Mouse (Mus musculus) forebrain, embryonic 14.5 days (tissue): Measurements from ENCODE around the gene Uhrf1bp1l. TPM values are rescaled to one million over a fixed set of nuclear protein-coding genes. Genes with fewer than 3 reads are reported as not detected.

ENCODE experiments used
- ATAC-seq: fragments of 200-750 bp; cut with Nextera tagmentation; 2 replicates; pipeline ENCODE4 v1.8.0; 2017; ENCODE audit warnings: mild to moderate bottlenecking, moderate library complexity
- DNase-seq: peaks from one replicate; pipeline ENCODE4 v3.0.0-alpha.2; 2015; ENCODE audit warnings: low spot score
- H3K27ac ChIP-seq: fragments of 300-500 bp; sonication (generic); 2 replicates; pipeline ENCODE4 v1.5.1; 2014; ENCODE audit warnings: low read depth, mild to moderate bottlenecking, control low read depth, low read length, moderate library complexity
- H3K27me3 ChIP-seq: fragments of 300-500 bp; sonication (generic); replicated peaks from 2 replicates; pipeline ENCODE4 v1.6.1; 2014; ENCODE audit warnings: low read length, control low read depth, mixed read lengths; ENCODE audit not compliant: control insufficient read depth, insufficient read depth
- H3K36me3 ChIP-seq: fragments of 300-500 bp; sonication (generic); 2 replicates; pipeline ENCODE4 v1.6.1; 2014; ENCODE audit warnings: low read length, control low read depth; ENCODE audit not compliant: control insufficient read depth, insufficient read depth
- H3K4me1 ChIP-seq: fragments of 300-500 bp; sonication (generic); 2 replicates; pipeline ENCODE4 v1.6.1; 2014; ENCODE audit warnings: antibody characterized with exemption, low read length, control low read depth; ENCODE audit not compliant: control insufficient read depth, insufficient read depth
- H3K4me2 ChIP-seq: fragments of 300-500 bp; sonication (generic); 2 replicates; pipeline ENCODE4 v1.6.1; 2014; ENCODE audit warnings: mild to moderate bottlenecking, control low read depth, low read length
- H3K4me3 ChIP-seq: fragments of 300-500 bp; sonication (generic); 2 replicates; pipeline ENCODE4 v1.5.1; 2014; ENCODE audit warnings: low read depth, low read length, control low read depth
- H3K9ac ChIP-seq: fragments of 300-500 bp; sonication (generic); 2 replicates; pipeline ENCODE4 v1.6.1; 2014; ENCODE audit warnings: mild to moderate bottlenecking, low read length, control low read depth, moderate library complexity
- H3K9me3 ChIP-seq: fragments of 300-500 bp; sonication (generic); replicated peaks from 2 replicates; pipeline ENCODE4 v1.6.1; 2016; ENCODE audit warnings: low read length, control low read depth, mixed read lengths; ENCODE audit not compliant: control insufficient read depth
- WGBS: fragments of 180-500 bp; shearing (Covaris S2); extraction: QIAGEN DNeasy Blood & Tissue Kit; methylation state at CpG from one replicate; pipeline ENCODE4 v1.1.7; 2014; 5-methylcytosine and 5-hydroxymethylcytosine counted together
- polyA plus RNA-seq: library from polyadenylated mRNA; unstranded; fragments of >200 nt; fragmentation: Nextera tagmentation; extraction: Ambion mirVana; gene quantifications from 2 replicates; pipeline ENCODE4 v1.2.1, GENCODE M21; 2014

Gene Uhrf1bp1l
- polyA plus RNA-seq, 1 experiment from 2014 or later = 26.8 TPM

GRCm38 (mm10) chr10:89776029-89776428 is 31.2 kb downstream of the Uhrf1bp1l start:
- no peak overlapping the region for H3K4me2 ChIP-seq
- H3K27me3 ChIP-seq = no peaks in the 10 kb centered on the region
- H3K36me3 ChIP-seq = peaks cover 14% of the 10 kb centered on the region
- no peak overlapping the region for H3K4me3 ChIP-seq
- no peak overlapping the region for H3K9ac ChIP-seq
- H3K4me1 ChIP-seq = no peaks in the 10 kb centered on the region
- DNase-seq (no peak), ATAC-seq (no peak)
- no peak overlapping the region for H3K27ac ChIP-seq
- H3K9me3 ChIP-seq = no peaks in the 10 kb centered on the region
- WGBS = 95% methylated on average over 6 of the region's 6 CpGs

- Histone ChIP-seq H3K27ac (no peak overlapping the region), H3K4me3 (no peak overlapping the region), H3K27me3 (no peaks in the 10 kb centered on the region), H3K4me1 (no peaks in the 10 kb centered on the region), H3K4me2 (no peak overlapping the region), H3K9ac (no peak overlapping the region), H3K9me3 (no peaks in the 10 kb centered on the region), H3K36me3 (0 out of 2 replicates have a peak, but pooled peaks cover 3% of the 10 kb centered on the region)
- no peak for ATAC-seq
- DNase-seq = no peak
- 91% methylated on average over 4 of the region's 4 CpGs for WGBS
Observed at GRCm38 (mm10) chr10:89791870-89792269, 47.1 kb downstream of the Uhrf1bp1l start.

GRCm38 (mm10) chr10:89794121-89794520 is 49.3 kb downstream of the Uhrf1bp1l start:
- Histone ChIP-seq H3K27ac (no peak overlapping the region), H3K4me1 (no peaks in the 10 kb centered on the region), H3K9me3 (no peaks in the 10 kb centered on the region), H3K36me3 (0 out of 2 replicates have a peak, but pooled peaks cover 3% of the 10 kb centered on the region), H3K9ac (no peak overlapping the region), H3K4me3 (no peak overlapping the region), H3K4me2 (no peak overlapping the region), H3K27me3 (no peaks in the 10 kb centered on the region)
- 91% methylated on average over 6 of the region's 6 CpGs for WGBS
- DNase-seq (no peak), ATAC-seq (no peak)

DNA sequence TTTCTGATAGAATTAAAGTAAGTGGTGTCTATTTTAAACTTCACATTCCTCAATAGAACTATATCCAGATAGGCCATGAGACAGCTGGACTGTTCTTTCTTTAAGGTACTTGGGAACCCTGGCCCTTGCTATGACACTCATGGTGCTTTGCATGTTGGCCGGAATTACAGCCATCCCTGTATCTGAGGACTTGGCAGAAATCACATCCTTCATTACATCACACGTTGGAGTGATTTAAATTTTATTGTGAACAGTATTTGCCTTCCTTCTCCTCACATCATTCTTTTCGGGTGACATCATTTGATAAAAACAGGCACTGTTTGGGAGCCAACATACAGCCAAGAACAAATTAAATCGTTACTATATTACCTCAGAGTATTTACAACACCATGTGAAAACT is 74.4 kb downstream of the Uhrf1bp1l start:
- no peak for DNase-seq
- Histone ChIP-seq H3K36me3 (peaks cover 24% of the 10 kb centered on the region), H3K27ac (no peak overlapping the region), H3K9me3 (no peaks in the 10 kb centered on the region), H3K4me2 (no peak overlapping the region), H3K4me3 (no peak overlapping the region), H3K9ac (no peak overlapping the region), H3K27me3 (no peaks in the 10 kb centered on the region), H3K4me1 (no peaks in the 10 kb centered on the region)
- 68% methylated on average over 4 of the region's 4 CpGs for WGBS
- no peak for ATAC-seq

DNA sequence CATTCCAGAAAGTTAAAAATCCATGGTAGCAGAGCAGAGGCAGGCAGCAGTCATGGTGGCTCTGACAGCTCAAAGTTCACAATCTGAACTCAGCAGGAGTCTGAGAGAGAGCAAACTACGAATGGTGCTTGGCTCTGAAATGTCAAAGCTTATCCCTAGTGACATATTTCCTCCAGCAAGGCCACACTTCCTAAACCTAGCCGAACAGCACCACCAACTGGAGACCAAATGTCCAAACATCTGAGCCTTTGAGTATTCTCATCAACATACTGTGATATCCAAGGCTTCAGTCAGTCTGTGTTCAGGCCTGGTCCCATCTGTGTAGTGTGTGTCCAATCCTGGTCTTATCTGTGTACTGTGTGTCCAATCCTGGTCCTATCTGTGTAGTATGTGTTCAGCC is 79.1 kb downstream of the Uhrf1bp1l start:
- ATAC-seq (0 out of 2 replicates have a peak, but pooled peaks have one; percentile 34), DNase-seq (peak; percentile 46)
- Histone ChIP-seq H3K27me3 (no peaks in the 10 kb centered on the region), H3K9ac (no peak overlapping the region), H3K4me1 (no peaks in the 10 kb centered on the region), H3K4me3 (no peak overlapping the region), H3K27ac (no peak overlapping the region), H3K4me2 (no peak overlapping the region), H3K9me3 (no peaks in the 10 kb centered on the region), H3K36me3 (peaks cover 5% of the 10 kb centered on the region; the same call in 1 of the 2 replicates)
- WGBS = 42% methylated on average over 2 of the region's 2 CpGs

- WGBS = 62% methylated on average over 3 of the region's 3 CpGs
- no peaks in the 10 kb centered on the region for H3K36me3 ChIP-seq
- DNase-seq (peak; percentile 69), ATAC-seq (peak; percentile 85)
- no peak overlapping the region for H3K27ac ChIP-seq
- no peak overlapping the region for H3K9ac ChIP-seq
- no peaks in the 10 kb centered on the region for H3K4me1 ChIP-seq
- no peak overlapping the region for H3K4me3 ChIP-seq
- H3K27me3 ChIP-seq = no peaks in the 10 kb centered on the region
- no peak overlapping the region for H3K4me2 ChIP-seq
- no peaks in the 10 kb centered on the region for H3K9me3 ChIP-seq
Observed at GRCm38 (mm10) chr10:89826896-89827295, 82.1 kb downstream of the Uhrf1bp1l start.

GRCm38 (mm10) chr10:89832334-89832733 is 87.5 kb downstream of the Uhrf1bp1l start:
- Histone ChIP-seq H3K9ac (no peak overlapping the region), H3K4me1 (no peaks in the 10 kb centered on the region), H3K9me3 (no peaks in the 10 kb centered on the region), H3K27me3 (no peaks in the 10 kb centered on the region), H3K4me3 (no peak overlapping the region), H3K36me3 (no peaks in the 10 kb centered on the region), H3K27ac (no peak overlapping the region), H3K4me2 (no peak overlapping the region)
- DNase-seq = no peak
- 84% methylated on average over 4 of the region's 4 CpGs for WGBS
- no peak for ATAC-seq

GRCm38 (mm10) chr10:89833166-89833565 is 88.4 kb downstream of the Uhrf1bp1l start:
- no peak overlapping the region for H3K9ac ChIP-seq
- H3K27ac ChIP-seq = no peak overlapping the region
- no peaks in the 10 kb centered on the region for H3K9me3 ChIP-seq
- H3K27me3 ChIP-seq = no peaks in the 10 kb centered on the region
- H3K4me2 ChIP-seq = no peak overlapping the region
- no peak overlapping the region for H3K4me3 ChIP-seq
- DNase-seq = no peak
- WGBS = 77% methylated on average over 10 of the region's 10 CpGs
- no peaks in the 10 kb centered on the region for H3K4me1 ChIP-seq
- no peak for ATAC-seq
- H3K36me3 ChIP-seq = no peaks in the 10 kb centered on the region

DNA sequence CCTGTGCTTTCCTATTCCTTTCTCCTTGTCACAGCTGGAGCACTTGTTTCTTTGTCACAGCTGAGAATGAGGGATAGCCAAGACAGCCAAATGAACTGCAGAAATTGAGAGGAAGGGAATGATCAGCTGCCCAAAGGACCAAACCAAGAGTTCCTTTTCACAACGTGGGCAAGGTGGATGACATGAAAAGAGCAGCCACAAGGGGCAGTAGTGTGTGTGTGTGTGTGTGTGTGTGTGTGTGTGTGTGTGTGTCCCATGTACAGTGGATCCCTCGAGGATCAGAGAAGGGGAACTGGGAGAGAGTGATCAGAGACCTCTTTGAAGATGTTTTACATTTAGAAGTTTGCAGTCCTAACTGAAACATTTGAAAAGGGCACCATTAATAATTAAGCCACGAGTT is 92.7 kb downstream of the Uhrf1bp1l start:
- DNase-seq = no peak
- 43% methylated on average over 3 of the region's 3 CpGs for WGBS

More for the DNA sequence above, 92.7 kb downstream of the Uhrf1bp1l start:
- H3K27me3 ChIP-seq = no peaks in the 10 kb centered on the region
- no peak overlapping the region for H3K27ac ChIP-seq
- H3K9me3 ChIP-seq = no peaks in the 10 kb centered on the region
- no peak overlapping the region for H3K9ac ChIP-seq
- H3K4me2 ChIP-seq = no peak overlapping the region
- H3K4me3 ChIP-seq = no peak overlapping the region
- H3K36me3 ChIP-seq = no peaks in the 10 kb centered on the region
- no peak for ATAC-seq
- no peaks in the 10 kb centered on the region for H3K4me1 ChIP-seq
